Mouse (Mus musculus): ENCODE data around the gene Faap100. TPM values are rescaled to one million over a fixed set of nuclear protein-coding genes. Genes with fewer than 3 reads are reported as not detected.

The Faap100 gene
- 1.6 TPM for polyA plus RNA-seq (2015; fragmentation: Illumina TruSeq; extraction: RNeasy Lipid Tissue Mini Kit (QIAGEN cat#74804); ENCODE audit: insufficient read depth, low replicate concordance)

DNA sequence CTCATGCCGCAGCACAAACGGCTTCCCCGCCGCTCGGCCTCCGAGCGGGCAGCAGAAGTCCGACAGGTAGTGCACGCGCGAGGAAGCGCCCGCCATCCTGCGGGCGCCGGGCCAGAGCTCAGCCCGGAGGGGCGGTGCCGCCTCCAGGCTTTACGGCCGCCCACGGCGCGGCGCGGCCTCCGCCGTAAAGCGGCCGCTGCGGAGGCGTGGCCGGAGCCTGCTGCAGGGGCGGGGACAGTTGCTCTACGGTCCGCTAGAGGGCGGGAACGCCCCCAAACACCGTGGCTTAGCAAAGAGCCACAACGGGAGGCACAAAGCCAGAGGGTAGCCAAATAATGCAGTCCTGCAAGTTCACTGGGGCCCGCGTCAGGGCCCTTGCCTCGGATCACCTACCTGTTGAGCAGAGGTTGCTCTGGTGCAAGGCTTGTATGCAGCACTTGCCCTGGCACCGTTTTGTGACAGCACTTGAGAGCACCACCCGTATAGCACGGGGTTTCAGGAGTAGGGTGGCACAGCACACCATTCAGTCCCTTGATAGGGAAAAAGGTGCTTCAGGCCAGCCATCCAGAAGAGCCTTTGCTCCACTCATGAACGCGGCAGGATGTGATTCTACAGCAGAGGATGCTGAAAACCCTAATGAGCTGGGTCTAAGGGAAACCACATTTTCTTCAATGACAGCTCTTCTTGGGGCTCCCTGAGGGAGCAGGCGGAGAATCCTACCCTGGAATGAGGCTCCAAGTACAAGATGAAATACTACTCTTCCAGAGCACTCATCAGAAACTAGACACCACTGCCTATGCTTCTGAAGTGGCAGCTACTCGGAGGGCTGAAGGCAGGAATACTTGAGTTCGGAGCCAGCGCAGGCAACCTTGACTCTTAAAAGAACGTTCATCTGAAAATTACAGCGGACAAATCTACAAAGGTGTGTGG is at the start of gene Faap100:
TSS of gene Faap100 (minus strand) at position 154 of the 930 bp plus-strand sequence.

DNA sequence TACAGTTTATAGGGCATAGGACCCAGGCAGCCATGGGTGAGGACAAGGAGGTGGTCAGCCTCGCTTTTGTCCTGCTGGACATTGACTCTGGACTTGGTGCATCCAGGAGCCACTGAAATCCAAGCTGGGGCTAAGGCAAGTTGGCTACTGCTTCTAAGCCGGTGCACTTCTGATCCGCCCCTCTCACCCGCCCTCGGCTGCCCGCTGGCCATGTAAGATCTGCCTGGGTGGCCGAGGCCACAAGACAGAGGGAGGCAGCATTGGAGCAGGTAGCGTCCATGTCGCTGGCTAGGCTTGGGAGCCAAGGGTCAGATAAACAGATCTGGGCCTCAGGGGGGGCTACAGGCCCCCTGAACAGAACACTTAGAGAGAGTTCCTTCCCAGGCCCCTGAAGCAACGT is 17.3 kb downstream of the Faap100 start, which contains the start of gene Fscn2:
TSS of gene Fscn2 (plus strand) at position 240 of the 400 bp plus-strand sequence.

DNA sequence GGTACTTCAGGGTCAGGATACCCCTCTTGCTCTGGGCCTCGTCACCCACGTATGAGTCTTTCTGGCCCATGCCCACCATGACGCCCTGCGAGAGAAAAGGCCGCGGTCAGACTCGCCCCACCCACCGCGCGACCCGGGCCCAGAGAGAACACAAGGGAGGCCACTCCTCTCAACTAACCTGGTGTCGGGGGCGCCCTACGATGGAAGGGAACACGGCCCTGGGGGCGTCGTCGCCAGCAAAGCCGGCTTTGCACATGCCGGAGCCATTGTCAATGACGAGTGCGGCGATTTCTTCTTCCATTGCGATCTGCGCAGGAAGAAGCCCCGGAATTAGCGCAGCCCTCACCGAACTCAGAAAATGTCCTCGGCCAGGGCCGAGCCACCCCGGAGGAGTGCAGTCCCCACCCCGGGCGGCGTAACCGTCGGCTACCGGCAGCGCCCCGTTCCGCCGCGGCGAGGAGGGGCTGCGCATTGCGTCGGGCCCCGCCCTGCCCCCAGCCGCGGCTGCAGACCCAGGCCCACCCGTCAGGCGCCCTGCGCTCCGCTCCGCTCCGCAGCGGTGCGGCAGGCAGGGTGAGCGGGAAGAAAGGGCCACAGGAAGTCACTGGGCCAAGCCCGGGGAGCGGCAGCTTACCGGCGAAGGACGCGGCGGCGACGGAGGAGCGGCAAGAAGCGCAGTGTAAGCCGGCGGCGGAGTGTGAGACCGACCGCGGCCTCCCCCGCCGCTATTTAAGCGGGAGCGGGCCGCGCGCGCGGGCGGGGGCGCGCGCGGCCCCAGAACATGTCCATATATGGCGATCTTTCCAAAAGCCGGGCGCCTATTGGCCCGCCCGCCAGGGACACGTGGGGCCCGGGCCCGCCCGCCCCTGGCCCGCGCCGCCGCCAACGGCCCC is 30.5 kb downstream of the Faap100 start, which contains the start of gene Actg1:
TSS of gene Actg1 (minus strand) at position 752 of the 893 bp plus-strand sequence.

Other genes starting within 250 kb of the Faap100 start
- 21.9 TPM for gene Slc38a10, start 227.4 kb downstream of the Faap100 start, polyA plus RNA-seq (2015; fragmentation: Illumina TruSeq; extraction: RNeasy Lipid Tissue Mini Kit (QIAGEN cat#74804); ENCODE audit: insufficient read depth, low replicate concordance)
- 2.5 TPM for gene Bahcc1, start 145.8 kb downstream of the Faap100 start, polyA plus RNA-seq (2015; fragmentation: Illumina TruSeq; extraction: RNeasy Lipid Tissue Mini Kit (QIAGEN cat#74804); ENCODE audit: insufficient read depth, low replicate concordance)
- gene Actg1, start 30.2 kb downstream of the Faap100 start, polyA plus RNA-seq (2015; fragmentation: Illumina TruSeq; extraction: RNeasy Lipid Tissue Mini Kit (QIAGEN cat#74804); ENCODE audit: insufficient read depth, low replicate concordance) = 1,508 TPM
- gene Fscn2, start 17.2 kb downstream of the Faap100 start, polyA plus RNA-seq (2015; fragmentation: Illumina TruSeq; extraction: RNeasy Lipid Tissue Mini Kit (QIAGEN cat#74804); ENCODE audit: insufficient read depth, low replicate concordance) = not detected
- gene Nploc4, start 58.9 kb upstream of the Faap100 start, polyA plus RNA-seq (2015; fragmentation: Illumina TruSeq; extraction: RNeasy Lipid Tissue Mini Kit (QIAGEN cat#74804); ENCODE audit: insufficient read depth, low replicate concordance) = 36.3 TPM
- gene Tspan10, start 63.9 kb upstream of the Faap100 start, polyA plus RNA-seq (2015; fragmentation: Illumina TruSeq; extraction: RNeasy Lipid Tissue Mini Kit (QIAGEN cat#74804); ENCODE audit: insufficient read depth, low replicate concordance) = 2.7 TPM
- 0.39 TPM for gene Pde6g, start 74.7 kb upstream of the Faap100 start, polyA plus RNA-seq (2015; fragmentation: Illumina TruSeq; extraction: RNeasy Lipid Tissue Mini Kit (QIAGEN cat#74804); ENCODE audit: insufficient read depth, low replicate concordance)
- gene Oxld1, start 79.3 kb upstream of the Faap100 start, polyA plus RNA-seq (2015; fragmentation: Illumina TruSeq; extraction: RNeasy Lipid Tissue Mini Kit (QIAGEN cat#74804); ENCODE audit: insufficient read depth, low replicate concordance) = 4.1 TPM
- 39.8 TPM for gene Ccdc137, start 79.4 kb upstream of the Faap100 start, polyA plus RNA-seq (2015; fragmentation: Illumina TruSeq; extraction: RNeasy Lipid Tissue Mini Kit (QIAGEN cat#74804); ENCODE audit: insufficient read depth, low replicate concordance)
- 23.9 TPM for gene Arl16, start 88.8 kb upstream of the Faap100 start, polyA plus RNA-seq (2015; fragmentation: Illumina TruSeq; extraction: RNeasy Lipid Tissue Mini Kit (QIAGEN cat#74804); ENCODE audit: insufficient read depth, low replicate concordance)
- 16.3 TPM for gene Mrpl12, start 105.8 kb upstream of the Faap100 start, polyA plus RNA-seq (2015; fragmentation: Illumina TruSeq; extraction: RNeasy Lipid Tissue Mini Kit (QIAGEN cat#74804); ENCODE audit: insufficient read depth, low replicate concordance)
- gene Slc25a10, start 113.1 kb upstream of the Faap100 start, polyA plus RNA-seq (2015; fragmentation: Illumina TruSeq; extraction: RNeasy Lipid Tissue Mini Kit (QIAGEN cat#74804); ENCODE audit: insufficient read depth, low replicate concordance) = 4.4 TPM
- not detected for gene Gcgr, start 151.9 kb upstream of the Faap100 start, polyA plus RNA-seq (2015; fragmentation: Illumina TruSeq; extraction: RNeasy Lipid Tissue Mini Kit (QIAGEN cat#74804); ENCODE audit: insufficient read depth, low replicate concordance)
- 25.6 TPM for gene Mcrip1, start 171.0 kb upstream of the Faap100 start, polyA plus RNA-seq (2015; fragmentation: Illumina TruSeq; extraction: RNeasy Lipid Tissue Mini Kit (QIAGEN cat#74804); ENCODE audit: insufficient read depth, low replicate concordance)
- not detected for gene Ppp1r27, start 172.4 kb upstream of the Faap100 start, polyA plus RNA-seq (2015; fragmentation: Illumina TruSeq; extraction: RNeasy Lipid Tissue Mini Kit (QIAGEN cat#74804); ENCODE audit: insufficient read depth, low replicate concordance)
- 169 TPM for gene P4hb, start 194.5 kb upstream of the Faap100 start, polyA plus RNA-seq (2015; fragmentation: Illumina TruSeq; extraction: RNeasy Lipid Tissue Mini Kit (QIAGEN cat#74804); ENCODE audit: insufficient read depth, low replicate concordance)
- gene Arhgdia, start 202.9 kb upstream of the Faap100 start, polyA plus RNA-seq (2015; fragmentation: Illumina TruSeq; extraction: RNeasy Lipid Tissue Mini Kit (QIAGEN cat#74804); ENCODE audit: insufficient read depth, low replicate concordance) = 169 TPM
- gene Alyref, start 219.6 kb upstream of the Faap100 start, polyA plus RNA-seq (2015; fragmentation: Illumina TruSeq; extraction: RNeasy Lipid Tissue Mini Kit (QIAGEN cat#74804); ENCODE audit: insufficient read depth, low replicate concordance) = 65.0 TPM
- gene Anapc11, start 219.7 kb upstream of the Faap100 start, polyA plus RNA-seq (2015; fragmentation: Illumina TruSeq; extraction: RNeasy Lipid Tissue Mini Kit (QIAGEN cat#74804); ENCODE audit: insufficient read depth, low replicate concordance) = 30.2 TPM
- not detected for gene Npb, start 229.7 kb upstream of the Faap100 start, polyA plus RNA-seq (2015; fragmentation: Illumina TruSeq; extraction: RNeasy Lipid Tissue Mini Kit (QIAGEN cat#74804); ENCODE audit: insufficient read depth, low replicate concordance)
- gene Pcyt2, start 239.2 kb upstream of the Faap100 start, polyA plus RNA-seq (2015; fragmentation: Illumina TruSeq; extraction: RNeasy Lipid Tissue Mini Kit (QIAGEN cat#74804); ENCODE audit: insufficient read depth, low replicate concordance) = 42.1 TPM
- 70.1 TPM for gene Sirt7, start 246.5 kb upstream of the Faap100 start, polyA plus RNA-seq (2015; fragmentation: Illumina TruSeq; extraction: RNeasy Lipid Tissue Mini Kit (QIAGEN cat#74804); ENCODE audit: insufficient read depth, low replicate concordance)